Mouse (Mus musculus): Measurements from ENCODE around the gene Ccdc91. TPM values are rescaled to one million over a fixed set of nuclear protein-coding genes. Genes with fewer than 3 reads are reported as not detected.

The Ccdc91 gene
- polyA plus RNA-seq, 1 experiment from 2014 or later = 41.9 TPM

- Histone ChIP-seq H3K9ac (replicated peaks; ENCODE audit: low read depth, low read length) (no peak overlapping the region), H3K27ac (ENCODE audit: low read depth, low read length) (no peak overlapping the region), H3K4me2 (ENCODE audit: low read depth, low read length) (no peak overlapping the region), H3K27me3 (ENCODE audit: control insufficient read depth, insufficient read depth, low read length) (no peaks in the 10 kb centered on the region), H3K36me3 (ENCODE audit: control insufficient read depth, insufficient read depth, low read length) (no peaks in the 10 kb centered on the region), H3K4me1 (ENCODE audit: control insufficient read depth, insufficient read depth, low read length) (no peaks in the 10 kb centered on the region), H3K9me3 (ENCODE audit: control insufficient read depth, low read length) (no peaks in the 10 kb centered on the region), H3K4me3 (ENCODE audit: low read depth, low read length) (no peak overlapping the region)
- no peak for ATAC-seq (ENCODE audit: low read depth)
- 70% methylated on average over 6 of the region's 6 CpGs for WGBS
These were observed 132.0 kb downstream of the Ccdc91 start for GRCm38 (mm10) chr6:147607613-147608012.

- H3K36me3 ChIP-seq (ENCODE audit: control insufficient read depth, insufficient read depth, low read length) = no peaks in the 10 kb centered on the region
- H3K27me3 ChIP-seq (ENCODE audit: control insufficient read depth, insufficient read depth, low read length) = no peaks in the 10 kb centered on the region
- no peaks in the 10 kb centered on the region for H3K9me3 ChIP-seq (ENCODE audit: control insufficient read depth, low read length)
- no peaks in the 10 kb centered on the region for H3K4me1 ChIP-seq (ENCODE audit: control insufficient read depth, insufficient read depth, low read length)
- no peak overlapping the region for H3K4me3 ChIP-seq (ENCODE audit: low read depth, low read length)
- H3K9ac ChIP-seq (replicated peaks; ENCODE audit: low read depth, low read length) = no peak overlapping the region
- no peak overlapping the region for H3K4me2 ChIP-seq (ENCODE audit: low read depth, low read length)
- ATAC-seq (ENCODE audit: low read depth) = no peak
- 79% methylated on average over 2 of the region's 2 CpGs for WGBS
- H3K27ac ChIP-seq (ENCODE audit: low read depth, low read length) = no peak overlapping the region
These were observed 139.7 kb downstream of the Ccdc91 start for GRCm38 (mm10) chr6:147615306-147615705.

- H3K9me3 ChIP-seq (ENCODE audit: control insufficient read depth, low read length) = no peaks in the 10 kb centered on the region
- no peak overlapping the region for H3K27ac ChIP-seq (ENCODE audit: low read depth, low read length)
- no peak for ATAC-seq (ENCODE audit: low read depth)
- no peak overlapping the region for H3K4me2 ChIP-seq (ENCODE audit: low read depth, low read length)
- no peaks in the 10 kb centered on the region for H3K4me1 ChIP-seq (ENCODE audit: control insufficient read depth, insufficient read depth, low read length)
- H3K27me3 ChIP-seq (ENCODE audit: control insufficient read depth, insufficient read depth, low read length) = no peaks in the 10 kb centered on the region
- no peak overlapping the region for H3K9ac ChIP-seq (replicated peaks; ENCODE audit: low read depth, low read length)
- H3K36me3 ChIP-seq (ENCODE audit: control insufficient read depth, insufficient read depth, low read length) = no peaks in the 10 kb centered on the region
- no peak overlapping the region for H3K4me3 ChIP-seq (ENCODE audit: low read depth, low read length)
- WGBS = 72% methylated on average over 3 of the region's 3 CpGs
These were observed 147.5 kb downstream of the Ccdc91 start for GRCm38 (mm10) chr6:147623142-147623541.

GRCm38 (mm10) chr6:147636464-147636863, 160.8 kb downstream of the Ccdc91 start:
- no peaks in the 10 kb centered on the region for H3K4me1 ChIP-seq (ENCODE audit: control insufficient read depth, insufficient read depth, low read length)
- WGBS = 86% methylated on average over 5 of the region's 5 CpGs

GRCm38 (mm10) chr6:147643875-147644274, 168.2 kb downstream of the Ccdc91 start:
- H3K4me2 ChIP-seq (ENCODE audit: low read depth, low read length) = no peak overlapping the region
- no peaks in the 10 kb centered on the region for H3K4me1 ChIP-seq (ENCODE audit: control insufficient read depth, insufficient read depth, low read length)
- no peak overlapping the region for H3K9ac ChIP-seq (replicated peaks; ENCODE audit: low read depth, low read length)
- 91% methylated on average over 7 of the region's 7 CpGs for WGBS
- no peaks in the 10 kb centered on the region for H3K27me3 ChIP-seq (ENCODE audit: control insufficient read depth, insufficient read depth, low read length)
- H3K4me3 ChIP-seq (ENCODE audit: low read depth, low read length) = no peak overlapping the region
- H3K36me3 ChIP-seq (ENCODE audit: control insufficient read depth, insufficient read depth, low read length) = no peaks in the 10 kb centered on the region
- ATAC-seq (ENCODE audit: low read depth) = no peak
- no peaks in the 10 kb centered on the region for H3K9me3 ChIP-seq (ENCODE audit: control insufficient read depth, low read length)
- H3K27ac ChIP-seq (ENCODE audit: low read depth, low read length) = no peak overlapping the region

More at GRCm38 (mm10) chr6:147636464-147636863, 160.8 kb downstream of the Ccdc91 start:
- Histone ChIP-seq H3K4me3 (ENCODE audit: low read depth, low read length) (no peak overlapping the region), H3K4me2 (ENCODE audit: low read depth, low read length) (no peak overlapping the region), H3K9me3 (ENCODE audit: control insufficient read depth, low read length) (no peaks in the 10 kb centered on the region), H3K27me3 (ENCODE audit: control insufficient read depth, insufficient read depth, low read length) (no peaks in the 10 kb centered on the region), H3K27ac (ENCODE audit: low read depth, low read length) (no peak overlapping the region), H3K36me3 (ENCODE audit: control insufficient read depth, insufficient read depth, low read length) (no peaks in the 10 kb centered on the region), H3K9ac (replicated peaks; ENCODE audit: low read depth, low read length) (no peak overlapping the region)
- no peak for ATAC-seq (ENCODE audit: low read depth)

- Histone ChIP-seq H3K27me3 (ENCODE audit: control insufficient read depth, insufficient read depth, low read length) (no peaks in the 10 kb centered on the region), H3K4me3 (ENCODE audit: low read depth, low read length) (no peak overlapping the region), H3K9ac (replicated peaks; ENCODE audit: low read depth, low read length) (no peak overlapping the region), H3K36me3 (ENCODE audit: control insufficient read depth, insufficient read depth, low read length) (no peaks in the 10 kb centered on the region), H3K27ac (ENCODE audit: low read depth, low read length) (no peak overlapping the region), H3K4me2 (ENCODE audit: low read depth, low read length) (no peak overlapping the region), H3K9me3 (ENCODE audit: control insufficient read depth, low read length) (no peaks in the 10 kb centered on the region), H3K4me1 (ENCODE audit: control insufficient read depth, insufficient read depth, low read length) (no peaks in the 10 kb centered on the region)
- no peak for ATAC-seq (ENCODE audit: low read depth)
These were observed 168.8 kb downstream of the Ccdc91 start for GRCm38 (mm10) chr6:147644391-147644790.

GRCm38 (mm10) chr6:147646401-147646968, 170.9 kb downstream of the Ccdc91 start:
- H3K4me3 ChIP-seq (ENCODE audit: low read depth, low read length) = no peak overlapping the region
- H3K4me2 ChIP-seq (ENCODE audit: low read depth, low read length) = no peak overlapping the region
- ATAC-seq (ENCODE audit: low read depth) = no peak
- WGBS = 93% methylated on average over 11 of the region's 11 CpGs
- H3K27me3 ChIP-seq (ENCODE audit: control insufficient read depth, insufficient read depth, low read length) = no peaks in the 10 kb centered on the region
- no peaks in the 10 kb centered on the region for H3K4me1 ChIP-seq (ENCODE audit: control insufficient read depth, insufficient read depth, low read length)
- no peaks in the 10 kb centered on the region for H3K9me3 ChIP-seq (ENCODE audit: control insufficient read depth, low read length)
- no peaks in the 10 kb centered on the region for H3K36me3 ChIP-seq (ENCODE audit: control insufficient read depth, insufficient read depth, low read length)
- no peak overlapping the region for H3K9ac ChIP-seq (replicated peaks; ENCODE audit: low read depth, low read length)
- H3K27ac ChIP-seq (ENCODE audit: low read depth, low read length) = no peak overlapping the region

- Histone ChIP-seq H3K36me3 (ENCODE audit: control insufficient read depth, insufficient read depth, low read length) (no peaks in the 10 kb centered on the region), H3K9me3 (ENCODE audit: control insufficient read depth, low read length) (no peaks in the 10 kb centered on the region), H3K9ac (replicated peaks; ENCODE audit: low read depth, low read length) (no peak overlapping the region), H3K4me2 (ENCODE audit: low read depth, low read length) (no peak overlapping the region), H3K27me3 (ENCODE audit: control insufficient read depth, insufficient read depth, low read length) (no peaks in the 10 kb centered on the region), H3K27ac (ENCODE audit: low read depth, low read length) (no peak overlapping the region), H3K4me3 (ENCODE audit: low read depth, low read length) (no peak overlapping the region), H3K4me1 (ENCODE audit: control insufficient read depth, insufficient read depth, low read length) (no peaks in the 10 kb centered on the region)
- no peak for ATAC-seq (ENCODE audit: low read depth)
These were observed 182.4 kb downstream of the Ccdc91 start for GRCm38 (mm10) chr6:147658025-147658424.

GRCm38 (mm10) chr6:147660718-147661117, 185.1 kb downstream of the Ccdc91 start:
- no peak overlapping the region for H3K9ac ChIP-seq (replicated peaks; ENCODE audit: low read depth, low read length)
- ATAC-seq (ENCODE audit: low read depth) = no peak
- no peak overlapping the region for H3K4me2 ChIP-seq (ENCODE audit: low read depth, low read length)
- no peak overlapping the region for H3K27ac ChIP-seq (ENCODE audit: low read depth, low read length)
- no peaks in the 10 kb centered on the region for H3K4me1 ChIP-seq (ENCODE audit: control insufficient read depth, insufficient read depth, low read length)
- no peaks in the 10 kb centered on the region for H3K9me3 ChIP-seq (ENCODE audit: control insufficient read depth, low read length)
- 85% methylated on average over 1 of the region's 1 CpGs for WGBS
- H3K27me3 ChIP-seq (ENCODE audit: control insufficient read depth, insufficient read depth, low read length) = no peaks in the 10 kb centered on the region
- no peaks in the 10 kb centered on the region for H3K36me3 ChIP-seq (ENCODE audit: control insufficient read depth, insufficient read depth, low read length)
- H3K4me3 ChIP-seq (ENCODE audit: low read depth, low read length) = no peak overlapping the region

Data from neural tube, embryonic 14.5 days (tissue).